Mouse (Mus musculus) heart, embryonic 12.5 days (tissue): ENCODE data around the gene Trpc5. TPM values are rescaled to one million over a fixed set of nuclear protein-coding genes. Genes with fewer than 3 reads are reported as not detected.

Source experiments
- ATAC-seq: fragments of 200-750 bp; cut with Nextera tagmentation; 2 replicates; pipeline ENCODE4 v1.8.0; 2017; ENCODE audit warnings: moderate TSS enrichment, moderate library complexity; ENCODE audit not compliant: insufficient number of reproducible peaks, low FRiP score
- H3K27ac ChIP-seq: fragments of 300-500 bp; sonication (generic); 2 replicates; pipeline ENCODE4 v1.5.1; 2016; ENCODE audit warnings: mild to moderate bottlenecking, moderate library complexity; ENCODE audit not compliant: poor library complexity, severe bottlenecking
- H3K27me3 ChIP-seq: fragments of 300-500 bp; sonication (generic); replicated peaks from 2 replicates; pipeline ENCODE4 v1.6.1; 2016; ENCODE audit warnings: mild to moderate bottlenecking, moderate library complexity
- H3K36me3 ChIP-seq: fragments of 300-500 bp; sonication (generic); 2 replicates; pipeline ENCODE4 v1.6.1; 2016; ENCODE audit warnings: mild to moderate bottlenecking, moderate library complexity
- H3K4me1 ChIP-seq: fragments of 300-500 bp; sonication (generic); replicated peaks from 2 replicates; pipeline ENCODE4 v1.6.1; 2016; ENCODE audit warnings: mild to moderate bottlenecking
- H3K4me2 ChIP-seq: fragments of 300-500 bp; sonication (generic); 2 replicates; pipeline ENCODE4 v1.6.1; 2016; ENCODE audit warnings: mild to moderate bottlenecking, moderate library complexity
- H3K4me3 ChIP-seq: fragments of 300-500 bp; sonication (generic); 2 replicates; pipeline ENCODE4 v1.5.1; 2016; ENCODE audit warnings: mild to moderate bottlenecking
- H3K9ac ChIP-seq: fragments of 300-500 bp; sonication (generic); 2 replicates; pipeline ENCODE4 v1.6.1; 2016; ENCODE audit warnings: mild to moderate bottlenecking, moderate library complexity
- H3K9me3 ChIP-seq: fragments of 300-500 bp; sonication (generic); replicated peaks from 2 replicates; pipeline ENCODE4 v1.6.1; 2016; ENCODE audit warnings: mild to moderate bottlenecking, moderate library complexity
- WGBS: fragments of 180-500 bp; shearing (Covaris S2); methylation state at CpG from one replicate; pipeline ENCODE4 v1.1.7; 2016; 5-methylcytosine and 5-hydroxymethylcytosine counted together
- polyA plus RNA-seq: library from polyadenylated mRNA; unstranded; fragments of >200 nt; fragmentation: Nextera tagmentation; extraction: Ambion mirVana; gene quantifications from 2 replicates; pipeline ENCODE4 v1.2.1, GENCODE M21; 2016

Trpc5 gene
- 0.43 and 0.49 TPM in 2 replicates for polyA plus RNA-seq

DNA sequence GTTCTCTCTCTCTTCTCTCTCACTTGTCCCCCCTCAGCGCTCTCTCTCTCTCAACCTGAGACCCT is at the start of gene Trpc5:
Trpc5 (minus strand) TSS at position 39 of the 65 bp plus-strand sequence.
- H3K36me3 ChIP-seq: no peaks in the 10 kb centered on the region
- no peak for ATAC-seq
- H3K4me1 ChIP-seq: no peaks in the 10 kb centered on the region
- no peak within 1 kb of the TSS for H3K27ac ChIP-seq
- H3K4me2 ChIP-seq: peak within 1 kb of the TSS; percentile 82
- 18% methylated on average over 1 of the region's 1 CpGs for WGBS
- H3K9ac ChIP-seq: peak within 1 kb of the TSS; percentile 66
- H3K9me3 ChIP-seq: 0 out of 2 replicates have a peak, but pooled peaks cover 3% of the 10 kb centered on the region
- peak within 1 kb of the TSS; percentile 61 for H3K4me3 ChIP-seq
- 0 out of 2 replicates have a peak, but pooled peaks cover 32% of the 10 kb centered on the region for H3K27me3 ChIP-seq

DNA sequence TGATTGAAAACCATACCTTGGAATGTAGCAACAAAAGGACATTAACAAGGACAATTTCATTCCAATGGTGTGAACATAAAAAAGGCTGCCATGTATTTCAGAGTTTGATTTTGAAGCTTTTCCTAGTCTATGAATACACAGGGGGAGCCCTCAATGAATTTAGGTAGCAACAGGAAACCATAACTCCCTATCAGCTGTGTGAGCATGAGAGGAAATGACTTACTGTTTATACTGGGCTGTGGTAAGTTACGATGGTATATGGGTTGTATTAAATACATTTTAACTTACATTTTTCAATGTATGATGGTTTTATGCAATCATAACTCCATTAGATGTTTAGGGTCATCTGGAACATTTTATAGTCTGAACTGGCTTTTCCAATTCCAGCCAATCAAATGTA is 28.4 kb upstream of the Trpc5 start:
- H3K4me3 ChIP-seq: no peak overlapping the region
- H3K4me1 ChIP-seq: no peaks in the 10 kb centered on the region
- H3K36me3 ChIP-seq: no peaks in the 10 kb centered on the region
- H3K4me2 ChIP-seq: no peak overlapping the region
- 59% methylated on average over 1 of the region's 1 CpGs for WGBS
- H3K9me3 ChIP-seq: no peaks in the 10 kb centered on the region
- no peak overlapping the region for H3K27ac ChIP-seq
- no peak overlapping the region for H3K9ac ChIP-seq
- ATAC-seq: no peak
- no peaks in the 10 kb centered on the region for H3K27me3 ChIP-seq

DNA sequence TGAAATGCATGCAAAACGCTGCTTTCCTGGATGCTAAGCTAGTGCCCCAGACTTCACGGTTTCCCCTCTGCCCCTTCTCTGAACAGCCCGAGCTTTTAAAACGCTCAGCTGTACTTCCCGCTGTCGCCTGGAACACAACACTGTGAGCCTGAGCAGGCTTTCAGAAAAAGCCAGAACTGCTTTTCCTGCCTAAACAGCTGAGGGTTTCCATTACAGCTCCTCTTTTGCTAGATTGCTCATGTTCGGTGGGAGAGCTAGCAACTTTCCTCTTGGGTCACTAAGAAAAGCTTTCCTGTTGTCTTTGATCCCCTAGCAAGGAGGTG is 1.8 kb upstream of the Trpc5 start:
- H3K9me3 ChIP-seq: 0 out of 2 replicates have a peak, but pooled peaks cover 3% of the 10 kb centered on the region
- H3K36me3 ChIP-seq: no peaks in the 10 kb centered on the region
- no peaks in the 10 kb centered on the region for H3K4me1 ChIP-seq
- H3K4me3 ChIP-seq: peak overlapping the region; percentile 61
- H3K9ac ChIP-seq: 0 out of 2 replicates have a peak overlapping the region, but pooled peaks have one; percentile 66
- H3K27me3 ChIP-seq: 0 out of 2 replicates have a peak, but pooled peaks cover 32% of the 10 kb centered on the region
- ATAC-seq: no peak
- WGBS: 6% methylated on average over 7 of the region's 7 CpGs
- H3K4me2 ChIP-seq: peak overlapping the region; percentile 82
- H3K27ac ChIP-seq: no peak overlapping the region

DNA sequence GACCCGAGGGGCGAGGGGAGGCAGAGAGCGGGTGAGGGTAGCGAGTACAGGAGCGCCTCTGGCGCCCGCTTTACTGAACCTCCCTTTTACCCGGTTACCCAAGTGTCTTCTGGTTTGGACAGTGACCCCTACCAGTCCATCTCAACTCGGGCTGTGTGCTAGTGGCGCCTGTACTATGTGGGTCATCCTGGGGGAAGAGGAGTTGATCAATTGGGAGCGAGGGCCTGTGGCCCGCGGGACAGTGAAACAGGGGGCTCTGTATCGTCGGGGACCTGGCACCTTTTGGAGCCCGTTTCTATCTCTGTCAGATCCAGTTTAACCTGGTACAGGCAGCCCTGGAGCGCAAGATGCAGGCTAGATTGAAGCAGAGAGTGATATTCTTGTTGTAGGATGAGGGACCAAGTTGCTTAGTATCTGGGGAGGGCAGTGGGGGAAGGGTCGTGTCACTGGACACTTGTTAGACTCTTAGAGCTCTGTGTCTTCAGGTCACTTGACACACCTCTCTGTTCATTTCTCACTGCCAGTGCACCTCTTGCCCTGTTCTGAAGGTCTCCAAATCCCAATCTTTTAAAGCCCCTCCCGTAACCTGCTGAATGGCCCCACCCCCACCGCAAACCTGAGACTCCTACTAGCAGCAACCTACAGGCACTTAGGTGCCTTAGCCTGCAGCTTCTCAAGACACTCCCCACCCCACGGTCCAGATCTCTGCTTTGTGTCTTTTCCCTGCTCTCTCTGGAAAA is 1.3 kb upstream of the Trpc5 start:
- WGBS: 12% methylated on average over 21 of the region's 21 CpGs
- Histone ChIP-seq H3K4me2 (peak overlapping the region; percentile 82), H3K27ac (no peak overlapping the region), H3K9ac (peak overlapping the region; percentile 66), H3K36me3 (no peaks in the 10 kb centered on the region), H3K4me1 (no peaks in the 10 kb centered on the region), H3K27me3 (0 out of 2 replicates have a peak, but pooled peaks cover 32% of the 10 kb centered on the region), H3K9me3 (0 out of 2 replicates have a peak, but pooled peaks cover 3% of the 10 kb centered on the region), H3K4me3 (peak overlapping the region; percentile 61)
- peak; percentile 39; the same call in 1 of the 2 replicates for ATAC-seq

DNA sequence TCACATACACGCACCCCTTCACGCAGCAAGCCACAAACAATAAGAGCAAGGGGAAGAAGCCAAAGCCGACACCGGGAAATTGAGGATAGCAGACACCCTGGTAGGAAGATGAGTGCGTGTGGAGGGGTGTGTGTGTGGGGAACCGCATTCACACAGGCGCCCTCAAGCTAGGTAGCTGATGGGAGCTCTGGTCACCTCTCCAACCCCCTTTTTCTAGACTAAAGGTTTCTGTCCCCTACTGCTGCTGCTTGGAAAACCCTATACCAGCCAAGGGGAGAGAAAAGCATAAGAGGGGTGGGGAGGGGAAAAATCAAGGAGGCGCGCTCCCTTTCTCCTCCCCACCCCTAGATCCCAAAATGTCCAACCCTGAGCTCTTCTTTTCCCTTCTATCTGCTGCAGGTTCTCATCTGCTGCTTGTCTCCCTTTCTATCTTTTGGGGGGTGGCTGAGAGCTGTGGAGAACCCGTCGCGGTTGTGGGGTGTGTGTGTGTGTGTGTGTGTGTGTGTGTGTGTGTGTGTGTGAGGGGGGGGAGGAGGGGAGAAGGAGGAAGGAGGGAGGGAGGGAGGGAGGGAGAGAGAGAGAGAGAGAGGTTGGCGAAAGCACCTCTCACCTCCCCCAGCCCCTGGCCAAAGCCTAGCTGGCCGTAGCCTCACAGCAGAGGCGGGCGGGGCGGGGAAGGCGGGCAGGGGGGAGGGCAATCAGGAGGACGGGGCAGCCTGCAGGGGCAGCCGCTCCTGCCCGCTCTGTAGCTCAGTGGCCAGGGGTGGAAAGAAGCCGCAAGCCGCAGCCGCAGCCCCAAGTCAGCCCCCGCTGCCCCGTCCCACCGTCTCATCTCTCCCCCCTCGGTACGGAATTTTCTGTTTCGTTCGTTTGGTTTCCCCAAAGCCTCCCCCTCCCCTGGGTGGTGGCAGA is 483 bp upstream of the Trpc5 start, which contains the start of gene Rtl4:
Rtl4 (plus strand) TSS at position 701 of the 912 bp plus-strand sequence.
- H3K4me2 ChIP-seq: peak within 1 kb of the TSS; percentile 82
- no peaks in the 10 kb centered on the region for H3K36me3 ChIP-seq
- peak; percentile 66; the same call in 1 of the 2 replicates for ATAC-seq
- H3K4me3 ChIP-seq: peak within 1 kb of the TSS; percentile 61
- H3K9me3 ChIP-seq: 0 out of 2 replicates have a peak, but pooled peaks cover 3% of the 10 kb centered on the region
- H3K27ac ChIP-seq: no peak within 1 kb of the TSS
- H3K27me3 ChIP-seq: 0 out of 2 replicates have a peak, but pooled peaks cover 32% of the 10 kb centered on the region
- H3K4me1 ChIP-seq: no peaks in the 10 kb centered on the region
- WGBS: 17% methylated on average over 20 of the region's 31 CpGs
- peak within 1 kb of the TSS; percentile 66 for H3K9ac ChIP-seq

DNA sequence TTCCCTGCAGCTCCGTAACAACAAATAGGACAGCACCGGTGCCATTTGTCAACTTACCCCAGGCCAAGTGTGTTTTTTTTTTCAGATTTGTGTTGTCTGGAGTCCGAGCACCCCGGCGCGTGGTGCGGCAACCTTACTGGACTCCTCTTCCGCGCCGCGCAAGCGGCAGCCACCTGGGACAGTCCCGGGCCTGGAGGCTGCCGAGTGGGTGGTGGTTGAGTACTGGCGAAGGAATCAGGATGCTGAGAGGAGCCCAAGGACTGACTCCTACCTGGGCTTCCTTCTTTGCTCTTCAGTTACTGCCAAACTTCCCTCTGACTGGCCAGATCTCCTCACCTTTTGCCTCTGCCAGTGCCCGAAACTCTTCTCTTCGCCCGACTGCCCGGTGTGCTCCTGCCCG is 238 bp downstream of the Trpc5 start:
- Histone ChIP-seq H3K27ac (no peak overlapping the region), H3K9me3 (0 out of 2 replicates have a peak, but pooled peaks cover 3% of the 10 kb centered on the region), H3K9ac (peak overlapping the region; percentile 66; the same call in 1 of the 2 replicates), H3K27me3 (0 out of 2 replicates have a peak, but pooled peaks cover 32% of the 10 kb centered on the region), H3K36me3 (no peaks in the 10 kb centered on the region), H3K4me1 (no peaks in the 10 kb centered on the region), H3K4me2 (peak overlapping the region; percentile 82), H3K4me3 (peak overlapping the region; percentile 61)
- no peak for ATAC-seq
- WGBS: 18% methylated on average over 20 of the region's 20 CpGs

DNA sequence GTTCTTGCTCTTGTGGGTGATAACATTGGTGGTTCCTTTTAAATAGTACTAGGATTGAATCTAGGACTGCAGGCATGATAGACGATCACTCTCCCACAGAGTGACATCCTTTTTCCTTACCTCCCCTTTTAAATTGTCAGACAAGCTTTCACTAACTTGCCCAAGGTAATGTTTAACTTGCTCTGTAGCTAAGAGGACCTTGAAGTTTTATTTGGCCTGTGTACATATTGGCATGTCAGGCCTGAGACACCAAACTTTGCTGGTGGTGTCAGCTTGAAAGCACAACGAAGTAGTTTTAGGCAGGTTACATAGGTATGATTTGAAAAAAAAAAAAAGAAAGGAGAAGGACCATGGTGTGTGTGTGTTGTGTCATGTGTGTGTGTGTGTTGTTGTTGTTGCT is 35.8 kb downstream of the Trpc5 start:
- H3K4me2 ChIP-seq: no peak overlapping the region
- no peak overlapping the region for H3K27ac ChIP-seq
- ATAC-seq: no peak
- H3K27me3 ChIP-seq: no peaks in the 10 kb centered on the region
- no peaks in the 10 kb centered on the region for H3K36me3 ChIP-seq
- H3K9ac ChIP-seq: no peak overlapping the region
- no peaks in the 10 kb centered on the region for H3K4me1 ChIP-seq
- WGBS: 73% methylated on average over 2 of the region's 2 CpGs
- no peak overlapping the region for H3K4me3 ChIP-seq
- no peaks in the 10 kb centered on the region for H3K9me3 ChIP-seq

DNA sequence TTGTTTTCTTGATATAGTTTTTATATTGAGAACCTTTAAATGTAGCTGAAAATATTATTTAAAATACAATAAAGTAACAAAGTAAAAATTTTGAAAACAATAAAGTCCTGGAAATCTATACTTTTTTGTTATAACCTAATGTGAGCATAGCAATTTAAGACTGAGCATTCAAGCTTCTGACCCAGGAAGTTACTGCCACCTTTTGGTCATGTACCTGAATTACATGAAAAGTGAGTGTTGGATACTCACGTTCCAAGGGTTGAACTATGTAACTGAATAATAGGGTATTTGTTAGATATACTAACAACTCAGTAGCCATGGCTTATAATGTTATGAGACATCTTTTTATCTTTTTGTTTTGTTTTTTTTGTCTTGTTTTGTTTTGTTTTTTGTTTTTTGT is 42.6 kb downstream of the Trpc5 start:
- H3K4me2 ChIP-seq: no peak overlapping the region
- no peaks in the 10 kb centered on the region for H3K36me3 ChIP-seq
- no peaks in the 10 kb centered on the region for H3K4me1 ChIP-seq
- ATAC-seq: no peak
- 39% methylated on average over 1 of the region's 1 CpGs for WGBS
- H3K4me3 ChIP-seq: no peak overlapping the region
- no peaks in the 10 kb centered on the region for H3K9me3 ChIP-seq
- H3K27ac ChIP-seq: no peak overlapping the region
- no peaks in the 10 kb centered on the region for H3K27me3 ChIP-seq
- H3K9ac ChIP-seq: no peak overlapping the region

DNA sequence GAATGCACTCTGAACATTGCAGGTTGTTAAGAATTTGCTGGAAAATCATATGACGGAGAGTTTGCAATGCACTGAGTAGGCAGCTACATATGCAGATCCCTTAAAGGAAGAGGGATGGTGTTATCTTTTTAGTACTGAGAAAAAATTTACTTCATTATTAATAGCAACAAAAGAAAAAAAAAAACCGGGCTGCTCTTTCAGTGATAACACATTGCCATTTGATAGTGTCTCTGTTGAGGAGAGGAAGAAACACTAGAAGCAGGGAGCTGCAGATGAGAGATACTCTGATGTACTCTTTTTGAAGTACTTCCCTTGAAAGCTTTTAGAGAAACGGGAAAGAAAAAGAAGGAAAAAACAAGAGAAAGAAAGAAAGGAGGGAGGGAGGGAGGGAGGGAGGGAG is 43.2 kb downstream of the Trpc5 start:
- Histone ChIP-seq H3K9ac (no peak overlapping the region), H3K4me2 (no peak overlapping the region), H3K27me3 (no peaks in the 10 kb centered on the region), H3K27ac (no peak overlapping the region), H3K9me3 (no peaks in the 10 kb centered on the region), H3K4me1 (no peaks in the 10 kb centered on the region), H3K4me3 (no peak overlapping the region), H3K36me3 (no peaks in the 10 kb centered on the region)
- ATAC-seq: no peak
- 44% methylated on average over 3 of the region's 3 CpGs for WGBS

DNA sequence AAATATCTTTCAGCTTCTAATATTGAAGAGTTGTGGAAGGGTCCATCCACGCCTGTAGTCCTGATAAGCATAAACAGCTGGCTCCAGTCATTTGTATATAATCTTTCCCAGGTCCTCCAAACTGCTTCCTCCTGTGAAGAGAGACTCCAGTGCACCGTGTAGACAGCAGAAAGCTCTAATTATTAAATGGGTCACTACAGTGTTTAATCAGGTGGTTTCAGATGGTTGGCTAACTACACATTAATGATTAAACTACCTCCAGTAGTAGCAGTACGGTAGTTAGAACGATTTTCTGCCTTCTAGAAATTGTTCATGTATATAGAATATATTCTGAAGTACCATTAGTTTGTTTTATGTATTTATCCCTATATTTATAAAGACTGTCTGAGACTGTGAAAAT is 75.2 kb downstream of the Trpc5 start:
- no peak overlapping the region for H3K4me3 ChIP-seq
- 61% methylated on average over 4 of the region's 4 CpGs for WGBS
- H3K36me3 ChIP-seq: no peaks in the 10 kb centered on the region

DNA sequence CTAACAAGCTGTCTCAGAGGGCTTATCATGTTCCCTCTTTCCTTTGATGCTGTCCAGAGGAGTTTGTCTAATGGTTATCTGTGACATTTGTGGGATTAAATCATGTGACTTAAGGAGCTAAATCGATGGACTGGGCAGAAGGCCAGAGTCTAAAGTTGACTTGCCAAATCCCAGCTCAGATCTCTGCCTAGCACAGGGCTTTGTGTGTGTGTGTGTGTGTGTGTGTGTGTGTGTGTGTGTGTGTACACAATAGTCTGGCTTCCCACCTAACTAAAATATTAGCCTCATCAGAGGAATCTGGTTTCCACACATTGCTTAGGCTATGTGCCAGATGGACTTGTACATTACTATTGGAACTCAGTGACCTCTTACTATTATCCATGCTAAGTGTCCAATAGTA is 151.5 kb downstream of the Trpc5 start:
- no peak overlapping the region for H3K4me3 ChIP-seq
- H3K36me3 ChIP-seq: no peaks in the 10 kb centered on the region
- H3K4me2 ChIP-seq: no peak overlapping the region
- 21% methylated on average over 1 of the region's 1 CpGs for WGBS
- H3K9me3 ChIP-seq: no peaks in the 10 kb centered on the region
- ATAC-seq: no peak
- no peak overlapping the region for H3K9ac ChIP-seq
- H3K27me3 ChIP-seq: no peaks in the 10 kb centered on the region
- no peaks in the 10 kb centered on the region; the same call in 1 of the 2 replicates for H3K4me1 ChIP-seq
- H3K27ac ChIP-seq: no peak overlapping the region

More for the DNA sequence above, 75.2 kb downstream of the Trpc5 start:
- H3K27me3 ChIP-seq: no peaks in the 10 kb centered on the region
- H3K9me3 ChIP-seq: no peaks in the 10 kb centered on the region
- no peaks in the 10 kb centered on the region for H3K4me1 ChIP-seq
- H3K9ac ChIP-seq: no peak overlapping the region
- H3K4me2 ChIP-seq: no peak overlapping the region
- H3K27ac ChIP-seq: no peak overlapping the region
- no peak for ATAC-seq
